Mouse (Mus musculus) lung, adult 2 months (tissue): ENCODE data around the gene Hao1. TPM values are rescaled to one million over a fixed set of nuclear protein-coding genes. Genes with fewer than 3 reads are reported as not detected.
A peak's percentile ranks its signal among the peaks of the same experiment; 100 is the strongest.

Experiments
- DNase-seq: peaks from one replicate; pipeline ENCODE4 v3.0.0; 2022
- H3K4me1 ChIP-seq: fragments of 200-500 bp; 2 replicates; pipeline ENCODE4 v1.6.1; 2011; ENCODE audit warnings: low read length; ENCODE audit not compliant: control insufficient read depth, insufficient read depth
- H3K4me3 ChIP-seq: fragments of 200-500 bp; replicated peaks from 2 replicates; pipeline ENCODE3; 2011; ENCODE audit warnings: low read depth, mild to moderate bottlenecking, control low read depth, low read length; ENCODE audit errors: extremely low read depth
- CTCF ChIP-seq: fragments of 200-500 bp; IDR thresholded peaks from 2 replicates; pipeline ENCODE4 v1.5.1; 2011; ENCODE audit warnings: mild to moderate bottlenecking, low read length, control low read depth; ENCODE audit not compliant: insufficient read depth
- POLR2A ChIP-seq: fragments of 200-500 bp; IDR thresholded peaks from 2 replicates; pipeline ENCODE4 v1.6.1; 2011; ENCODE audit warnings: low read depth, mild to moderate bottlenecking, control low read depth, low read length, borderline replicate concordance; ENCODE audit errors: extremely low read depth
- WGBS: fragments of 180-500 bp; shearing (Covaris S2); methylation state at CpG from one replicate; pipeline ENCODE4 v1.1.7; 2018; 5-methylcytosine and 5-hydroxymethylcytosine counted together
- polyA plus RNA-seq: library from polyadenylated mRNA; depleted of rRNA; stranded (reverse); fragments of >200 nt; gene quantifications from 2 replicates; pipeline ENCODE4 v1.2.3, GENCODE M21; 2012; rRNA removed

Gene Hao1
- not detected in 2 replicates for polyA plus RNA-seq

DNA sequence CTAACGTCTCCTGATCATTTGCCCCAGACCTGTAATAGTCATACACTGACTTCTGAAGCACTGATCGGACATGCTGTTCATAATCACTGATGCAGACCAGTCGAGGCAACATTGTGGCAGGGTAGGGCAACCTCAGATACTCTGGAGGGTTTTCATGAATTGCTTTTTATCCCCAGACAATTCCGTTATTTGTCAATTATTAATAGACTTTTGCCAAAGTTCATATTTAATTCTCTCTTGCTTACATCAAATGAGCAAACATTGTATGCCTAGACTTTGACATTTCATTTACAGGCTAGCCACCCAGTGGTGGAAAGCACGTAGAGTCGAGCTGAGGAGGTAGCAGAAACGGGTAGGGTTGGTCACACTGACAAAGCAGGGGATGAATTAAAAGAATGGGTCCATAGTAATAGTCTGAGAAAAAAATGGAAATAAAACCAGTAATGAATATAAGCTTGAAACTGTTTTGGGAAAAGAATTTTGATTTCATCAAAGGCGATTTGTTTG is at the start of gene Hao1:
Hao1 (minus strand) TSS at position 148 of the 507 bp plus-strand sequence.
- H3K4me3 ChIP-seq, result no peak within 1 kb of the TSS
- TF ChIP-seq CTCF, result no peak
- TF ChIP-seq POLR2A, result no peak
- no peaks in the 10 kb centered on the region for H3K4me1 ChIP-seq
- WGBS, result 76% methylated on average over 8 of the region's 8 CpGs
- DNase-seq, result no peak

DNA sequence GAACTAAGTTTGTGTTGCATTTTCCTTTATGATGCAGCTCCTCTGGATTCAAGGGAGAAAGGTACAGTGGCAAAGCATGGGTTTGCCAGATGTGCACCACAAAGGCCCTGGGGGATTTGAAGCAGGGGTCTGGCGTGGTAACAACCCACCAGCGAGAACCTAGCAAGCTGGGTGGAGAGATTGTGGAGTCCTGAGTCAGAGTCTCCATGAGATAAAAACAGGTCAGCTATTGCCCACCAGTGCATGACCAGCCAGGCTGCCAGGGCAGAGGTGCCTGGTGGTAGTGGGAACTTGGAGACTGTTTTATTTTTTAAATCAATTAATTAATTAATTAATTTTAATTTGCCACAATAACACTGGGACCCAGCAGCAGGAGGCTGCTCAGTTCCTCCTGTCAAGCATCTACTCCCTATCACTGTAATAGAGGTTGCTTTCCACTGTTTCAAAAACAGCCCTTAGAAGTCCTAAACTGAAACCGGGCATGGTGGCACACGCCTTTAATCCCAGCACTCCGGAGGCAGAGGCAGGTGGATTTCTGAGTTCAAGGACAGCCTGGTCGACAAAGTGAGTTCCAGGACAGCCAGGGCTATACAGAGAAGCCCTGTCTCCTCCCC is 37.0 kb upstream of the Hao1 start:
- TF ChIP-seq CTCF (no peak), POLR2A (no peak)
- Histone ChIP-seq H3K4me1 (no peaks in the 10 kb centered on the region), H3K4me3 (no peak overlapping the region)
- no peak for DNase-seq
- 94% methylated on average over 6 of the region's 6 CpGs for WGBS

DNA sequence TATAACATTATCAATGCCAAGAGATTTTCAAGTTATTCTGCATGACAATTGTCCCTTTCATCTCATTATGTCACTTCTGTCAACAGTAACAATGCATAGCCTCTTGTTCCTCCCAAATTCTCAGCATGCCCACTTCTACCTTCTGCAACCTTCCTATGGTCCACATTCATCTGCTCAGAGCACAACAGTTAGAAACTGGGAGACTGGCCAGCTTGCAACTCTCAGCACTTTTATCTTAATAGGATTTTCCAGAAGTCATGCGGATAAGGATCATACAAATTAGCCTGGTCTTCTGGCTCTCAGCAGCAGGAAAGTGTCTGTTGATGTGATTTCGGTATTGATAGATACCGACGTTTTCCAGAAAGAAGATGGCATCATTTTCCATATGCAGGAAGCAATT is 31.1 kb upstream of the Hao1 start:
- 48% methylated on average over 4 of the region's 4 CpGs for WGBS
- Histone ChIP-seq H3K4me1 (no peaks in the 10 kb centered on the region), H3K4me3 (no peak overlapping the region)
- TF ChIP-seq POLR2A, result no peak
- no peak for DNase-seq

GRCm38 (mm10) chr2:134559422-134559821 is 5.3 kb upstream of the Hao1 start:
- Histone ChIP-seq H3K4me3 (no peak overlapping the region), H3K4me1 (no peaks in the 10 kb centered on the region)
- no peak for DNase-seq
- 78% methylated on average over 3 of the region's 3 CpGs for WGBS
- TF ChIP-seq POLR2A (no peak), CTCF (no peak)

- Histone ChIP-seq H3K4me1 (no peaks in the 10 kb centered on the region), H3K4me3 (no peak overlapping the region)
- DNase-seq, result no peak
- no peak for TF ChIP-seq CTCF
- no peak for TF ChIP-seq POLR2A
These were observed 1.8 kb downstream of the Hao1 start for GRCm38 (mm10) chr2:134552358-134552757.

DNA sequence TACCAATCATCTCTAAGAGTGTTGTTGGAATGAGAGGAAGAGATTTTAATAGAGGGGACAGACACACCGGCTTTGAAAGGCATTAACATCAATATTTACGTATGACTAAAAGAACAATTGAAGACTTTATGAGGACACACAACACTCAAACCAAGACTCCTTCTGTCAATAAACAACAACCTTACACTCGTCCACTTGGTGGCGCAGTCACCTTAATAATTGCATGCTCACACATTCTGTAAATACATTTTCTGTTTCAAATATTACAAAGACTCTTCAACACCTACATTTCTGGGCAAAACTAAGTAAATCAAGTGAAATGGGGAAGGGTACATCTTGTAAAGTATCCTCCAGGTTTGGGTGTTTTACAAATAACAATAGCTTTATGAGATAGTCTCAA is 4.4 kb downstream of the Hao1 start:
- Histone ChIP-seq H3K4me1 (no peaks in the 10 kb centered on the region), H3K4me3 (no peak overlapping the region)
- peak; percentile 47 for DNase-seq
- TF ChIP-seq POLR2A, result no peak
- peak; percentile 23; the same call in 1 of the 2 replicates for TF ChIP-seq CTCF
- 11% methylated on average over 4 of the region's 4 CpGs for WGBS

DNA sequence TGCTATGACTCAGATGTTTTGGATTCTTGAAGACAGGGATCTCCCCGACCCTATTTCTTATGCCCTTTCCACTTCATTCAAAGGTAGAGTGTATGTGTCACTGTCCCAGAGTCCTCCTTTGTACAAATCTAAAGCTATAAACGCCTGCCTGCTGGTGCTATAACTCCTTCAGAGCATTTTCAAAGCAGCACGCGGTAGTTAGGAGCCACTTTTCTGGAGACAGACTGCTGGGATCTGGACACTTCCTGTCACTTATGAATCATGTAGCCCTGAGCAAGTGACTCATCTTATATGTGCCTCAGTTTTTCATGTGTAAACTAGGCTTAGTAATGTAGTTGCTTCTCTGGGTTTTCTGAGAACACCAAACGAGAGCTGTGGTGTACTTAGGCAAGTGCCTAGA is 9.1 kb downstream of the Hao1 start:
- TF ChIP-seq CTCF (no peak), POLR2A (no peak)
- no peak for DNase-seq
- no peaks in the 10 kb centered on the region for H3K4me1 ChIP-seq
- 60% methylated on average over 5 of the region's 5 CpGs for WGBS
- no peak overlapping the region for H3K4me3 ChIP-seq

DNA sequence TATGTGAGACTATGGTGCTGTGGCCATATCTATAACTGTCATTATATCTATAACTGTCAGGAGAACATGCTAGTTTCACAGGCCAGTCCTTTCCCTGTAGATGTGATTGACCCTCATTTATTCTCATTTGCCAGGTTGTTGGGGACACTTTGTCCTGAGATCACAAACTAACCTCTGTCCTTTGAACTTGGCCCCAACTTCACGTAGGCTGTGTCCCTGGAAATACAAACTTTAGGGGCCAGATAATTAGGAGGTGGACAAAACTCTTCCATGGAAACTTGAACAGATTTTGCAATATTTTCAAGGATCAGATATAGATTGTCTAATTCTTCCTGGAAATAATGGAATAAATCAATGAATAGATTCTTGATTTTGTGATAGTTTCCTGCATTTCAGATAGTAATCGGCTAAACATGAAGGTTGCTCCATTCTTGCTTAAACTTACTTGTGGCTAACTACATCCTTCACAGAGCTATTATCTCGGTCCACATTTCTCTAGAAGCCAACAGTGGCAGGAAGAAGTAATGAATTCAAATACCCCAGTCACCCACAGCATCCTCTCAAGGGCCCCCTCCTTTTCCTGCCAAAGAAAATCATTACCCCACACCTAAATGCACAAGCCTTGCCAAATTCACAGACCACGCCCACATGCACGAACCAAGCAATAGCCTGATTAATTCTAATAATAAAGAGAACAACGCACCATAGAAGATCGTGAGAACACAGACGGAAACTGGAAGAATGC is 9.7 kb downstream of the Hao1 start:
- H3K4me1 ChIP-seq, result no peaks in the 10 kb centered on the region
- H3K4me3 ChIP-seq, result no peak overlapping the region
- no peak for TF ChIP-seq POLR2A
- TF ChIP-seq CTCF, result no peak
- no peak for DNase-seq
- WGBS, result 52% methylated on average over 8 of the region's 8 CpGs

DNA sequence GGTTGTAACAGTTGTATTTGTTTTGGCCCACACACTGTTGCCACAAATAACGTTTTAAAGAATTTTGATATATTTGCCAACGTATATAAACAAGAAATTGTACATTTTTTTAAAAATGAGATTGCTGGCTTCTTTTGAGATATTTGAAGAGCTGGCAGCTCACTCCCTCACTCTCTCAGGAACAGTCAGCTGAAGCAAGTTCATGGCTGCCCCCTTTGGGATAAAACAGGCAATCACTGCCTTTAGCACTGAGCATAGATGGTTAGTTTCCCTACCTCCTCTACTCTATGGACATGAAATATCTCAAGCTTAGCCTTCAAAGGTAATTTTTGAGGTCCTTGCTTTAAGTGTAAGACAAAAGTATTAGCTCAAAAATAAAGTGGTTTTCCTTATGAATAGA is 10.7 kb downstream of the Hao1 start:
- TF ChIP-seq CTCF, result no peak
- no peak for TF ChIP-seq POLR2A
- Histone ChIP-seq H3K4me3 (no peak overlapping the region), H3K4me1 (no peaks in the 10 kb centered on the region)
- WGBS, result 45% methylated on average over 2 of the region's 2 CpGs
- DNase-seq, result no peak

DNA sequence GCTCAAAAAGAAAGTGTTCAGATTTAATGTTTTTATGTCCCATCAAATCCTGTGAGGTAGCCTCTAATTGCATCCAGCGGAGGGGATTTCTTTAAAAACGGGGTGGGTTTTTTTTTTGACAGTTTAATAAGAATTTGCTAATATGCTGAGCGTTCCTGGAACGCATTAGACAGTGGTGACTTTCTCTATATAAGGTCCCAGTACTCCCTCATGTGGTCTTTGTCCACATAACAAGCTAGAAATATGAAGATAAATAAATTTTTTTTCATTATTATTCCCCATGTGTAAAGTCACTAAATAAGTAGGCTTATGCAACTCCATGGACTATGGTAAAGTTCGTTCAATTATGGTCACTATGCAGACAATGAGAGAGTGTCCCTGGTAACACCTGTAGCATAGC is 13.1 kb downstream of the Hao1 start:
- H3K4me3 ChIP-seq, result no peak overlapping the region
- WGBS, result 49% methylated on average over 5 of the region's 5 CpGs
- TF ChIP-seq CTCF, result no peak
- TF ChIP-seq POLR2A, result no peak

GRCm38 (mm10) chr2:134538451-134538850 is 15.7 kb downstream of the Hao1 start:
- no peak for DNase-seq
- TF ChIP-seq CTCF, result no peak
- TF ChIP-seq POLR2A, result no peak
- 31% methylated on average over 4 of the region's 4 CpGs for WGBS
- no peaks in the 10 kb centered on the region for H3K4me1 ChIP-seq
- no peak overlapping the region for H3K4me3 ChIP-seq

More for the DNA sequence above, 13.1 kb downstream of the Hao1 start:
- H3K4me1 ChIP-seq, result no peaks in the 10 kb centered on the region
- DNase-seq, result no peak
